Mouse (Mus musculus) hindbrain, embryonic 16.5 days (tissue): ENCODE results near the gene Hnrnpf. TPM values are rescaled to one million over a fixed set of nuclear protein-coding genes. Genes with fewer than 3 reads are reported as not detected.
"Not testable (repeated sequence)": the region's sequence is repeated elsewhere in the genome, so short reads cannot be mapped to it uniquely, and the experiment has no call there.

ENCODE experiments used
- ATAC-seq: fragments of 200-750 bp; cut with Nextera tagmentation; 2 replicates; pipeline ENCODE4 v1.8.0; 2017; ENCODE audit warnings: moderate TSS enrichment, moderate library complexity
- H3K27ac ChIP-seq: fragments of 300-500 bp; sonication (generic); 2 replicates; pipeline ENCODE4 v1.5.1; 2014; ENCODE audit warnings: low read depth, mild to moderate bottlenecking, control low read depth, low read length, moderate library complexity
- H3K27me3 ChIP-seq: fragments of 300-500 bp; sonication (generic); replicated peaks from 2 replicates; pipeline ENCODE4 v1.6.1; 2014; ENCODE audit warnings: low read length; ENCODE audit not compliant: control insufficient read depth, insufficient read depth
- H3K36me3 ChIP-seq: fragments of 300-500 bp; sonication (generic); 2 replicates; pipeline ENCODE4 v1.6.1; 2014; ENCODE audit warnings: mild to moderate bottlenecking, low read length, moderate library complexity, mixed read lengths; ENCODE audit not compliant: control insufficient read depth, insufficient read depth
- H3K4me1 ChIP-seq: fragments of 300-500 bp; sonication (generic); 2 replicates; pipeline ENCODE4 v1.6.1; 2014; ENCODE audit warnings: low read depth, low read length; ENCODE audit not compliant: control insufficient read depth, insufficient read depth
- H3K4me2 ChIP-seq: fragments of 300-500 bp; sonication (generic); 2 replicates; pipeline ENCODE4 v1.6.1; 2014; ENCODE audit warnings: mild to moderate bottlenecking, low read length, control low read depth, moderate library complexity
- H3K4me3 ChIP-seq: fragments of 300-500 bp; sonication (generic); 2 replicates; pipeline ENCODE4 v1.5.1; 2014; ENCODE audit warnings: mild to moderate bottlenecking, low read length, control low read depth, moderate library complexity
- H3K9ac ChIP-seq: fragments of 300-500 bp; sonication (generic); 2 replicates; pipeline ENCODE4 v1.6.1; 2014; ENCODE audit warnings: low read depth, mild to moderate bottlenecking, control low read depth, low read length, moderate library complexity
- H3K9me3 ChIP-seq: fragments of 300-500 bp; sonication (generic); 2 replicates; pipeline ENCODE4 v1.6.1; 2014; ENCODE audit warnings: mild to moderate bottlenecking, low read length, moderate library complexity; ENCODE audit not compliant: control insufficient read depth
- WGBS: fragments of 180-500 bp; shearing (Covaris S2); extraction: QIAGEN DNeasy Blood & Tissue Kit; methylation state at CpG from one replicate; pipeline ENCODE4 v1.1.7; 2014; 5-methylcytosine and 5-hydroxymethylcytosine counted together
- polyA plus RNA-seq: library from polyadenylated mRNA; unstranded; fragments of >200 nt; fragmentation: Nextera tagmentation; extraction: Ambion mirVana; gene quantifications from 2 replicates; pipeline ENCODE4 v1.2.1, GENCODE M21; 2015

Gene Hnrnpf
- polyA plus RNA-seq, 1 experiment from 2014 or later, result 250 TPM

- 89% methylated on average over 7 of the region's 7 CpGs for WGBS
- H3K4me3 ChIP-seq, H3K9me3 ChIP-seq, H3K27me3 ChIP-seq, H3K4me2 ChIP-seq, ATAC-seq, H3K27ac ChIP-seq, H3K9ac ChIP-seq, H3K36me3 ChIP-seq, H3K4me1 ChIP-seq: not testable (repeated sequence)
Observed at GRCm38 (mm10) chr6:117873450-117873849, 26.7 kb upstream of the Hnrnpf start.

- 0 out of 2 replicates have a peak, but pooled peaks cover 3% of the 10 kb centered on the region for H3K36me3 ChIP-seq
- no peak overlapping the region for H3K27ac ChIP-seq
- WGBS, result 84% methylated on average over 3 of the region's 3 CpGs
- H3K9ac ChIP-seq, result no peak overlapping the region
- no peak overlapping the region for H3K4me3 ChIP-seq
- H3K9me3 ChIP-seq, result no peaks in the 10 kb centered on the region
- no peaks in the 10 kb centered on the region for H3K27me3 ChIP-seq
- peaks cover 4% of the 10 kb centered on the region for H3K4me1 ChIP-seq
- H3K4me2 ChIP-seq, result no peak overlapping the region
- no peak for ATAC-seq
Observed at GRCm38 (mm10) chr6:117874621-117875281, 25.4 kb upstream of the Hnrnpf start.

- Histone ChIP-seq H3K36me3 (no peaks in the 10 kb centered on the region), H3K27me3 (no peaks in the 10 kb centered on the region), H3K4me1 (peaks cover 8% of the 10 kb centered on the region), H3K4me2 (peak overlapping the region; percentile 85), H3K9ac (peak overlapping the region; percentile 61), H3K4me3 (peak overlapping the region; percentile 56), H3K27ac (peak overlapping the region; percentile 95), H3K9me3 (no peaks in the 10 kb centered on the region)
- peak; percentile 91 for ATAC-seq
- 12% methylated on average over 26 of the region's 26 CpGs for WGBS
Observed at GRCm38 (mm10) chr6:117878700-117879407, 21.3 kb upstream of the Hnrnpf start.

GRCm38 (mm10) chr6:117879408-117880115 lies 20.6 kb upstream of the Hnrnpf start:
- H3K4me1 ChIP-seq, result peaks cover 8% of the 10 kb centered on the region
- ATAC-seq, result peak; percentile 96
- no peaks in the 10 kb centered on the region for H3K27me3 ChIP-seq
- peak overlapping the region; percentile 56 for H3K4me3 ChIP-seq
- peak overlapping the region; percentile 95 for H3K27ac ChIP-seq
- H3K9me3 ChIP-seq, result no peaks in the 10 kb centered on the region
- peak overlapping the region; percentile 61 for H3K9ac ChIP-seq
- H3K36me3 ChIP-seq, result no peaks in the 10 kb centered on the region
- WGBS, result under 1% methylated on average over 67 of the region's 67 CpGs
- peak overlapping the region; percentile 85 for H3K4me2 ChIP-seq

- Histone ChIP-seq H3K9ac (no peak overlapping the region), H3K27me3 (no peaks in the 10 kb centered on the region), H3K9me3 (no peaks in the 10 kb centered on the region), H3K4me1 (peaks cover 8% of the 10 kb centered on the region), H3K4me3 (peak overlapping the region; percentile 56), H3K36me3 (no peaks in the 10 kb centered on the region), H3K27ac (peak overlapping the region; percentile 95), H3K4me2 (peak overlapping the region; percentile 85)
- WGBS, result 29% methylated on average over 3 of the region's 3 CpGs
- no peak for ATAC-seq
Observed at GRCm38 (mm10) chr6:117880394-117880838, 19.7 kb upstream of the Hnrnpf start.

- H3K4me1 ChIP-seq, result peaks cover 8% of the 10 kb centered on the region
- H3K9me3 ChIP-seq, result no peaks in the 10 kb centered on the region
- H3K27ac ChIP-seq, result no peak overlapping the region
- no peak overlapping the region for H3K9ac ChIP-seq
- H3K36me3 ChIP-seq, result no peaks in the 10 kb centered on the region
- ATAC-seq, result no peak
- no peak overlapping the region for H3K4me3 ChIP-seq
- no peak overlapping the region for H3K4me2 ChIP-seq
- no peaks in the 10 kb centered on the region for H3K27me3 ChIP-seq
- WGBS, result 40% methylated on average over 7 of the region's 7 CpGs
Observed at GRCm38 (mm10) chr6:117881229-117881628, 18.9 kb upstream of the Hnrnpf start.

- Histone ChIP-seq H3K36me3 (no peaks in the 10 kb centered on the region), H3K27ac (no peak overlapping the region), H3K4me2 (no peak overlapping the region), H3K27me3 (no peaks in the 10 kb centered on the region), H3K4me1 (peaks cover 8% of the 10 kb centered on the region), H3K9me3 (no peaks in the 10 kb centered on the region), H3K9ac (no peak overlapping the region), H3K4me3 (no peak overlapping the region)
- ATAC-seq, result no peak
- 78% methylated on average over 7 of the region's 7 CpGs for WGBS
Observed at GRCm38 (mm10) chr6:117881997-117882396, 18.1 kb upstream of the Hnrnpf start.

GRCm38 (mm10) chr6:117885943-117886342 lies 14.2 kb upstream of the Hnrnpf start:
- Histone ChIP-seq H3K9ac (no peak overlapping the region), H3K9me3 (no peaks in the 10 kb centered on the region), H3K4me1 (no peaks in the 10 kb centered on the region), H3K27ac (no peak overlapping the region), H3K36me3 (no peaks in the 10 kb centered on the region), H3K27me3 (no peaks in the 10 kb centered on the region), H3K4me3 (no peak overlapping the region), H3K4me2 (no peak overlapping the region)
- ATAC-seq, result no peak
- WGBS, result 90% methylated on average over 2 of the region's 2 CpGs

- ATAC-seq, result no peak
- H3K4me2 ChIP-seq, result no peak overlapping the region
- H3K27me3 ChIP-seq, result no peaks in the 10 kb centered on the region
- no peak overlapping the region for H3K27ac ChIP-seq
- WGBS, result 50% methylated on average over 1 of the region's 1 CpGs
- H3K9ac ChIP-seq, result no peak overlapping the region
- H3K4me1 ChIP-seq, result no peaks in the 10 kb centered on the region
- no peaks in the 10 kb centered on the region for H3K36me3 ChIP-seq
- H3K9me3 ChIP-seq, result no peaks in the 10 kb centered on the region
- H3K4me3 ChIP-seq, result no peak overlapping the region
Observed at GRCm38 (mm10) chr6:117888032-117888431, 12.1 kb upstream of the Hnrnpf start.
